Mouse (Mus musculus): ENCODE measurements around the gene Gm43064. TPM values are rescaled to one million over a fixed set of nuclear protein-coding genes. Genes with fewer than 3 reads are reported as not detected.

Gm43064 gene
- polyA plus RNA-seq, 1 experiment, result not detected

GRCm38 (mm10) chr3:103851481-103851880 is 42.1 kb downstream of the Gm43064 start:
- TF ChIP-seq POLR2A (IDR thresholded peaks at IDR 0.05; ENCODE audit: borderline replicate concordance, low read depth, low read length) (no peak), CTCF (IDR thresholded peaks at IDR 0.05; ENCODE audit: low read depth, low read length) (no peak)
- Histone ChIP-seq H3K4me1 (ENCODE audit: control insufficient read depth, insufficient read depth, low read length) (peaks cover 20% of the 10 kb centered on the region), H3K27ac (ENCODE audit: insufficient read depth, low read depth, low read length) (no peak overlapping the region), H3K4me3 (ENCODE audit: insufficient read depth, low read length) (no peak overlapping the region)

DNA sequence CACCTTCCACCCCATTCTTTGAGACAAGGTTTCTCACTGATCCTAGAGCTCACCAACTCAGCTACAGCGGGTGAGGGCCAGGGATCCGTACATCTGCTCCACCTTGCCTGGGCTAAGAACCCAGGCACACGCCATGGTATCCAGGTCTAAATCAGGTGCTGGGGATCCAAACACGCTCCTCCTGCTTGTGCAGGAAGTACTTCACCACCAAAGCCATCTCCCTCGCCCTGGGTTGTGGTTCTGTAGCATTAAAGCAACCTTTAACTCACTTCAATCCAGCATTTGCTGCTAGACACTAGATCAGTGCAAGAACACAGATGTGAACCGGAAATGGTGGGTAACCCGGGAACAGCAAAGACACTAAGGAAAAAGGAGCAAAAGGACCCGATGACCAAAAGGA is 42.5 kb downstream of the Gm43064 start:
- peaks cover 20% of the 10 kb centered on the region for H3K4me1 ChIP-seq (ENCODE audit: control insufficient read depth, insufficient read depth, low read length)
- TF ChIP-seq CTCF (IDR thresholded peaks at IDR 0.05; ENCODE audit: low read depth, low read length) (no peak), POLR2A (IDR thresholded peaks at IDR 0.05; ENCODE audit: borderline replicate concordance, low read depth, low read length) (no peak)
- H3K4me3 ChIP-seq (ENCODE audit: insufficient read depth, low read length), result no peak overlapping the region
- H3K27ac ChIP-seq (ENCODE audit: insufficient read depth, low read depth, low read length), result no peak overlapping the region

DNA sequence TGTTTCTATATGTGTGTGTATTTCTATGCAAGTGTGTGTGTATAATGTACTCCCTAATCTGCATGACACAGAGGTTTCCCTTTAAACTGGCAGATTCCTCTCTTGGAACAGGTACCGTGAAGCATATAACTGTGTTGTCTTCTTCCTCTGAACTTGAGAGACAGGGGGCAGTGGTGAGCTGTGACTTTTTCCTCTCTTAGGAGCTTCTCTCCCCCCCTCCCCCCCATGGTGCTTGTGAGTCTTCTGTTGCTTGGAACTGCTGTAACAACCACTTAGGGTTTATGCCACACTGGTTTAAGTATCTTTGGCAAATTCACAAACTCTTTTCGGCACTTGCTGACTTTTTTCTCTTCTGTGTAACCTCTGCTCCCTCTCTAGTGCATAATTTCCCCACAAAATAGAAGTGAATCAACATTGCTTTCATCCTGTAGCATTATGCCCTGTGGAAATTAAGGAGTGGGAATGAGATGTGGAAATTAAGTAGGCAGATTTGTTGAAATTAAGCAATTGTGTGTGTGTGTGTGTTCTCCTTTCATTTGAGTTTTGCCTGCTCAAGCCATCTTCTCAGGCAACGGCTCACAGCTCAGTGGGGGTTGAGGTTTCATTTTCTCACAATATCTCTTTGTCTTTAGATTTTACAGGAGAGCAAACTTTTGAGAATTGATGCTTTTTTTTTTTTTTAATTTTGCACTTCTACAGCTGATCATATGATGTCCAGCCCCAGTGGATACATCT is 43.4 kb downstream of the Gm43064 start:
- Histone ChIP-seq H3K4me1 (ENCODE audit: control insufficient read depth, insufficient read depth, low read length) (peaks cover 28% of the 10 kb centered on the region), H3K4me3 (ENCODE audit: insufficient read depth, low read length) (no peak overlapping the region), H3K27ac (ENCODE audit: insufficient read depth, low read depth, low read length) (no peak overlapping the region)
- no peak for TF ChIP-seq POLR2A (IDR thresholded peaks at IDR 0.05; ENCODE audit: borderline replicate concordance, low read depth, low read length)
- no peak for TF ChIP-seq CTCF (IDR thresholded peaks at IDR 0.05; ENCODE audit: low read depth, low read length)

GRCm38 (mm10) chr3:103853804-103854203 is 44.4 kb downstream of the Gm43064 start:
- TF ChIP-seq POLR2A (IDR thresholded peaks at IDR 0.05; ENCODE audit: borderline replicate concordance, low read depth, low read length), result no peak
- TF ChIP-seq CTCF (IDR thresholded peaks at IDR 0.05; ENCODE audit: low read depth, low read length), result no peak
- Histone ChIP-seq H3K27ac (ENCODE audit: insufficient read depth, low read depth, low read length) (no peak overlapping the region), H3K4me3 (ENCODE audit: insufficient read depth, low read length) (no peak overlapping the region), H3K4me1 (ENCODE audit: control insufficient read depth, insufficient read depth, low read length) (peaks cover 32% of the 10 kb centered on the region)

- H3K27ac ChIP-seq (ENCODE audit: insufficient read depth, low read depth, low read length), result peak overlapping the region; percentile 77
- H3K4me1 ChIP-seq (ENCODE audit: control insufficient read depth, insufficient read depth, low read length), result peaks cover 34% of the 10 kb centered on the region
- no peak overlapping the region for H3K4me3 ChIP-seq (ENCODE audit: insufficient read depth, low read length)
- TF ChIP-seq CTCF (IDR thresholded peaks at IDR 0.05; ENCODE audit: low read depth, low read length), result no peak
- no peak for TF ChIP-seq POLR2A (IDR thresholded peaks at IDR 0.05; ENCODE audit: borderline replicate concordance, low read depth, low read length)
Observed at GRCm38 (mm10) chr3:103857036-103857805, 47.8 kb downstream of the Gm43064 start.

GRCm38 (mm10) chr3:103857977-103858563 is 48.7 kb downstream of the Gm43064 start:
- peaks cover 36% of the 10 kb centered on the region for H3K4me1 ChIP-seq (ENCODE audit: control insufficient read depth, insufficient read depth, low read length)
- TF ChIP-seq CTCF (IDR thresholded peaks at IDR 0.05; ENCODE audit: low read depth, low read length) (no peak), POLR2A (IDR thresholded peaks at IDR 0.05; ENCODE audit: borderline replicate concordance, low read depth, low read length) (no peak)
- H3K27ac ChIP-seq (ENCODE audit: insufficient read depth, low read depth, low read length), result peak overlapping the region; percentile 77
- no peak overlapping the region; the same call in 1 of the 2 replicates for H3K4me3 ChIP-seq (ENCODE audit: insufficient read depth, low read length)

DNA sequence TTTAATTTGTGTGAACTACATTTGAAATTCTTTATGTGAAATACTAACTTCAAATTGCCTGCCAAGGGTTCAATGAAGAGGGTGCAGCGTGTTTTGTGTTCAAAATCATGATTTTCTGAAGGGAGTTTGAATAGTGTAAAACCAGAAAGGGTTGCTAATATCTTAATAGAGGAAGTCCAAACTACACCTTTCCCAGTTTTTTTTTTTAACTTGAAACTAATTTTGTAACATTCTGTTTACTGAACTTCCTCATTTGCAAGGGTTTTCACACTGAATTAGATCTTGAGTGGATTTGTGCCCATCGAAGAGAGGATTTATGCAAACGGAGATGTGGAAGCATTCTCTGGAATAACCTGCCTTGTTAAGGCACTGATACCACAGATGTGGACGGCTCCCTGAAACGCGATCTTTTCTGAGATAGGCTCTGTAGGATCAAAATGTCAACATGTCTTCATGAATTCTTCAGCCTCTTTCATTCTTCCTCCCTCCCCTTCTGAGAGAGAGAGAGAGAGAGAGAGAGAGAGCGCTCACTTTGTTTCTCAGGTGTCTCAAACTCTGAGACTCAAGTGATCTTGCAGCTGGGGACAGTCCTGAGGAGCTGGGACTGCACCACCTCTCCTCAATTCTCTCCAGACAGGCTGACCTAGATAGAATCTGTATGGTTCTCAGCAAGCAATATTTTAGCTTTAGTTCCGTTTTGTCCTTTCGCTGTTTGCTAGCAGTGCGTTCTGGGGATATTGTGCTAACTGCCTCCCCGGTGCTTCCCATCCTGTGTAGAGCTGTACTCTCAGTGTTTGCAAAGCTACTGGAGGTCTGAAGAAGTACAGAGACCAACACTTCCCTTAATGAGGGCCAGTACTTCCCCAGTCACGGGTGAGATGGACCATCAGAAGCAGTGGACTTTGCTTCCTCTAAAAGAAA is 49.8 kb downstream of the Gm43064 start, which contains the start of gene Ptpn22:
Gene Ptpn22, plus strand, starts transcription at position 915 of the 921 bp plus-strand sequence.
- TF ChIP-seq CTCF (IDR thresholded peaks at IDR 0.05; ENCODE audit: low read depth, low read length) (no peak), POLR2A (IDR thresholded peaks at IDR 0.05; ENCODE audit: borderline replicate concordance, low read depth, low read length) (no peak)
- Histone ChIP-seq H3K27ac (ENCODE audit: insufficient read depth, low read depth, low read length) (peak within 1 kb of the TSS; percentile 97), H3K4me3 (ENCODE audit: insufficient read depth, low read length) (peak within 1 kb of the TSS; percentile 64), H3K4me1 (ENCODE audit: control insufficient read depth, insufficient read depth, low read length) (peaks cover 39% of the 10 kb centered on the region)

GRCm38 (mm10) chr3:103859851-103860391 is 50.5 kb downstream of the Gm43064 start:
- Histone ChIP-seq H3K4me1 (ENCODE audit: control insufficient read depth, insufficient read depth, low read length) (peaks cover 39% of the 10 kb centered on the region), H3K4me3 (ENCODE audit: insufficient read depth, low read length) (peak overlapping the region; percentile 64), H3K27ac (ENCODE audit: insufficient read depth, low read depth, low read length) (peak overlapping the region; percentile 97)
- TF ChIP-seq CTCF (IDR thresholded peaks at IDR 0.05; ENCODE audit: low read depth, low read length), result no peak

DNA sequence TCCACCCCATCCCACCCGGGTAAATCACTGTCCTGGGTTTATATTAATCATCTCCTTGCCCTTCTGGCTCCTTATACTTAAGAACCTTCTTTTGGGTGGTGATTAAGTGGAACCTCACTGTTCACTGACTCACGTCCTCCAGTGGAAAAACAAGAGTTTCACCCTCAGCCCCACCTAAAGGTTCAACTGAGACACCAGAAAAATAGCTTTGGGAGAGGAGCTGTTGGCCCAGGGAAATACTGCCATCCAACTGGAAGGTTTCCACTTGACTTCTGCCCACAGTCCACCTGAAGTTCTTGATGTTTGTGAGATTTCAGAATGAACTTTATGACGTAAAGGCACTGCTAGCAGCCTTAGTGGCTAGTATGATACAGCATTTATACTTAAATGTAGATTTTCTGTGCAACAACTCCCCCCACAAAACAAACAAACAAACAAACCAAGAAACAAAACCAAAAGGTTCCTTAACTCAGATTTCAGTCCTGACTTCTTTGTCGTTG is 53.4 kb downstream of the Gm43064 start:
- Histone ChIP-seq H3K27ac (ENCODE audit: insufficient read depth, low read depth, low read length) (no peak overlapping the region), H3K4me3 (ENCODE audit: insufficient read depth, low read length) (no peak overlapping the region), H3K4me1 (ENCODE audit: control insufficient read depth, insufficient read depth, low read length) (peaks cover 21% of the 10 kb centered on the region)
- TF ChIP-seq POLR2A (IDR thresholded peaks at IDR 0.05; ENCODE audit: borderline replicate concordance, low read depth, low read length), result no peak
- TF ChIP-seq CTCF (IDR thresholded peaks at IDR 0.05; ENCODE audit: low read depth, low read length), result no peak

Measured in bone marrow macrophage, adult 2 months (primary cell).